Mouse (Mus musculus) lung, adult 2 months (tissue): ENCODE data around the gene Gm3625.

Source experiments
- CTCF ChIP-seq: fragments of 200-500 bp; IDR thresholded peaks from 2 replicates; pipeline ENCODE4 v1.5.1; 2011; ENCODE audit warnings: mild to moderate bottlenecking, low read length, control low read depth; ENCODE audit not compliant: insufficient read depth
- POLR2A ChIP-seq: fragments of 200-500 bp; IDR thresholded peaks from 2 replicates; pipeline ENCODE4 v1.6.1; 2011; ENCODE audit warnings: low read depth, mild to moderate bottlenecking, control low read depth, low read length, borderline replicate concordance; ENCODE audit errors: extremely low read depth

DNA sequence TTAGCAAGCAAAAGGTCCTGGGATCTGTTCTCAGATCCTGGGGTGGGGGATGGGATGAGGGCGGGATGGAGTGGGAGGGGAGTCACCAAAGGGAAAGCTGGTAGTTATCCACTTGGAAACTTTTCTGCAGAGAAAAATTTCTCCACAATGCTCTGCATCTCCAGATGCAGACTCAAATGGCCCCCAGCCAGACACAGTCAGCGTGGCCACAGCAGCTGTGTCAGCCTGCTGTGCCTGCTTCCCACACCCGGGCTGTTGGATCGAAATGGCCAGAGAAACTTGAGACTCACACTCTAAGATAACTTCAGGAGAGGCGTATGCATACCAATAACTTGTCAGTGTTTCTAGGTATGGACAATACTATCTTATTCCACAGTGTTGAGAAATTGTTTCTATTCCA is 46.2 kb downstream of the Gm3625 start:
- no peak for TF ChIP-seq CTCF
- TF ChIP-seq POLR2A: no peak
